Mouse (Mus musculus) adrenal gland (tissue): ENCODE results near the gene Nlrp10.

Experiments
- intact Hi-C: fragments of 180-260 bp; cut with DNase I; formaldehyde crosslinking; loops from one replicate; pipeline ENCODE4 v1.15.1; 2025

Nlrp10 gene

GRCm38 (mm10) chr7:108903969-108904368 lies 26.0 kb downstream of the Nlrp10 start:
- intact Hi-C loops: no loop called here

- intact Hi-C loops: no loop called here
Observed at GRCm38 (mm10) chr7:108894320-108894719, 35.7 kb downstream of the Nlrp10 start, which contains the start of gene Olfr519. Gene Olfr519 (minus strand): TSS chr7:108894420.

GRCm38 (mm10) chr7:108884906-108885305 lies 45.1 kb downstream of the Nlrp10 start, which contains the start of gene Olfr518:
Gene Olfr518 (minus strand): TSS chr7:108885006.
- intact Hi-C loops: no loop called here

GRCm38 (mm10) chr7:108872279-108872678 lies 57.7 kb downstream of the Nlrp10 start, which contains the start of gene Olfr517:
Gene Olfr517 (minus strand): TSS chr7:108872379.
- intact Hi-C loops: no loop called here
